Mouse (Mus musculus) CH12.LX (cell line): ENCODE measurements around the gene Tet1. TPM values are rescaled to one million over a fixed set of nuclear protein-coding genes. Genes with fewer than 3 reads are reported as not detected.

ENCODE experiments used
- DNase-seq: peaks from one replicate; pipeline ENCODE4 v3.0.0-alpha.2; 2013; ENCODE audit errors: extremely low read depth
- H3K27ac ChIP-seq: 2 replicates; pipeline ENCODE4 v1.5.1; 2012; ENCODE audit warnings: low read depth, mild to moderate bottlenecking, control low read depth, moderate library complexity; ENCODE audit not compliant: insufficient read depth
- H3K27me3 ChIP-seq: replicated peaks from 2 replicates; pipeline ENCODE3; 2012; ENCODE audit warnings: inconsistent platforms
- H3K36me3 ChIP-seq, 2 experiments: replicated peaks in 1 of 2; 2 replicates each; pipeline versions ENCODE3 to v1.6.1; 2012; ENCODE audit warnings: inconsistent platforms in 1 of 2, low read length in 1 of 2, mild to moderate bottlenecking in 1 of 2, mixed read lengths in 1 of 2, moderate library complexity in 1 of 2; ENCODE audit not compliant: control insufficient read depth in 1 of 2, insufficient read depth in 1 of 2
- H3K4me1 ChIP-seq, 2 experiments: 2 replicates each; pipeline ENCODE4 v1.6.1; 2012; ENCODE audit warnings: inconsistent platforms in 1 of 2, moderate library complexity in 1 of 2; ENCODE audit not compliant: insufficient read depth in 2 of 2, control insufficient read depth in 1 of 2
- H3K4me2 ChIP-seq: 2 replicates; pipeline ENCODE4 v1.6.1; 2012; ENCODE audit warnings: low read depth, mild to moderate bottlenecking, control low read depth; ENCODE audit not compliant: poor library complexity, insufficient read depth, severe bottlenecking
- H3K4me3 ChIP-seq, 3 experiments: fragments of 150-350 bp in 1 of 3; sonication (generic) in 1 of 3; replicated peaks in 1 of 3; 2 replicates each; pipeline versions ENCODE3 to v1.5.1; 2011 to 2012; ENCODE audit warnings: low read depth in 2 of 3, low read length in 2 of 3, mild to moderate bottlenecking in 2 of 3, moderate library complexity in 2 of 3, control low read depth in 1 of 3, improper control_type of control experiment in 1 of 3, inconsistent platforms in 1 of 3, mixed read lengths in 1 of 3; ENCODE audit not compliant: poor library complexity in 1 of 3
- H3K79me2 ChIP-seq: replicated peaks from 2 replicates; pipeline ENCODE4 v1.6.1; 2012; ENCODE audit warnings: mild to moderate bottlenecking, moderate library complexity; ENCODE audit not compliant: control insufficient read depth, poor library complexity, insufficient read depth, severe bottlenecking; ENCODE audit errors: extremely low read depth
- H3K9ac ChIP-seq: 2 replicates; pipeline ENCODE4 v1.6.1; 2012; ENCODE audit warnings: low read depth, mild to moderate bottlenecking, control low read depth, moderate library complexity; ENCODE audit not compliant: insufficient read depth
- H3K9me3 ChIP-seq: replicated peaks from 2 replicates; pipeline ENCODE3; 2012; ENCODE audit warnings: low read length, inconsistent platforms, mixed read lengths
- CHD1 ChIP-seq: IDR thresholded peaks from 2 replicates; pipeline ENCODE4 v1.6.1; 2012; ENCODE audit warnings: low read depth, low read length, improper control_type of control experiment, inconsistent platforms
- CTCF ChIP-seq, 2 experiments: IDR thresholded peaks in 1 of 2; conservative IDR thresholded peaks in 1 of 2; 2 replicates each; pipeline ENCODE4 v1.5.1; 2011 to 2012; ENCODE audit warnings: low read depth in 2 of 2, low read length in 2 of 2, improper control_type of control experiment in 1 of 2, inconsistent platforms in 1 of 2, mild to moderate bottlenecking in 1 of 2, moderate library complexity in 1 of 2
- ETS1 ChIP-seq: conservative IDR thresholded peaks from 2 replicates; pipeline ENCODE4 v1.6.1; 2012; ENCODE audit warnings: low read depth, mild to moderate bottlenecking, inconsistent platforms, low read length, improper control_type of control experiment, moderate library complexity
- GABPA ChIP-seq: IDR thresholded peaks from 2 replicates; pipeline ENCODE4 v1.6.1; 2012; ENCODE audit warnings: low read depth, low read length, improper control_type of control experiment, inconsistent platforms; ENCODE audit not compliant: insufficient replicate concordance
- HCFC1 ChIP-seq: IDR thresholded peaks from 2 replicates; pipeline ENCODE4 v1.6.1; 2012; ENCODE audit warnings: low read depth, mild to moderate bottlenecking, inconsistent platforms, low read length, improper control_type of control experiment
- MAX ChIP-seq: IDR thresholded peaks from 2 replicates; pipeline ENCODE4 v1.6.1; 2011; ENCODE audit warnings: low read length, improper control_type of control experiment
- MXI1 ChIP-seq: IDR thresholded peaks from 2 replicates; pipeline ENCODE4 v1.6.1; 2011; ENCODE audit warnings: mild to moderate bottlenecking, low read depth, low read length, improper control_type of control experiment
- NELFE ChIP-seq: IDR thresholded peaks from 2 replicates; pipeline ENCODE4 v1.6.1; 2011; ENCODE audit warnings: low read depth, low read length, improper control_type of control experiment
- POLR2A ChIP-seq: IDR thresholded peaks from 2 replicates; pipeline ENCODE4 v1.6.1; 2011; ENCODE audit warnings: low read depth, mild to moderate bottlenecking, improper control_type of control experiment, low read length
- POLR2AphosphoS2 ChIP-seq: IDR thresholded peaks from 2 replicates; pipeline ENCODE4 v1.6.1; 2011; ENCODE audit warnings: low read depth, low read length, improper control_type of control experiment
- RCOR1 ChIP-seq: conservative IDR thresholded peaks from 2 replicates; pipeline ENCODE4 v1.6.1; 2012; ENCODE audit warnings: low read depth, mild to moderate bottlenecking, inconsistent platforms, low read length, improper control_type of control experiment
- TBP ChIP-seq: conservative IDR thresholded peaks from 2 replicates; pipeline ENCODE4 v1.6.1; 2011; ENCODE audit warnings: low read depth, low read length, improper control_type of control experiment
- UBTF ChIP-seq: IDR thresholded peaks from 2 replicates; pipeline ENCODE4 v1.6.1; 2012; ENCODE audit warnings: low read depth, mild to moderate bottlenecking, inconsistent platforms, low read length, improper control_type of control experiment, moderate library complexity
- USF1 ChIP-seq: IDR thresholded peaks from 2 replicates; pipeline ENCODE4 v1.6.1; 2014; ENCODE audit warnings: low read depth, mild to moderate bottlenecking, inconsistent platforms, low read length, improper control_type of control experiment
- USF2 ChIP-seq: conservative IDR thresholded peaks from 2 replicates; pipeline ENCODE4 v1.6.1; 2011; ENCODE audit warnings: low read depth, low read length, improper control_type of control experiment
- ZC3H11A ChIP-seq: IDR thresholded peaks from 2 replicates; pipeline ENCODE4 v1.6.1; 2012; ENCODE audit warnings: low read depth, mild to moderate bottlenecking, inconsistent platforms, low read length, improper control_type of control experiment
- ZKSCAN1 ChIP-seq: IDR thresholded peaks from 2 replicates; pipeline ENCODE4 v1.6.1; 2012; ENCODE audit warnings: low read depth, inconsistent platforms, low read length, improper control_type of control experiment, borderline replicate concordance
- ZMIZ1 ChIP-seq: IDR thresholded peaks from 2 replicates; pipeline ENCODE4 v1.6.1; 2012; ENCODE audit warnings: low read depth, mild to moderate bottlenecking, inconsistent platforms, low read length, improper control_type of control experiment
- ZNF384 ChIP-seq: IDR thresholded peaks from 2 replicates; pipeline ENCODE4 v1.6.1; 2012; ENCODE audit warnings: low read depth, low read length, improper control_type of control experiment, inconsistent platforms
- dilution Hi-C: fragments of 300-500 bp; cut with MboI; formaldehyde crosslinking; loops from 2 replicates; pipeline ENCODE4 v1.14.3; 2020; ENCODE audit warnings: low sequenced_read_pairs; ENCODE audit not compliant: extremely low pct_unique_long_range_greater_than_20kb, extremely low pct_ligation_motif_present
- in situ Hi-C: fragments of 300-500 bp; cut with MboI; formaldehyde crosslinking; loops from 3 replicates; pipeline ENCODE4 v1.14.3; 2019; ENCODE audit warnings: low sequenced_read_pairs, low pct_ligation_motif_present, low pct_unique_long_range_greater_than_20kb, mixed read lengths
- polyA plus RNA-seq: library from polyadenylated mRNA; unstranded; fragments of >175 nt; gene quantifications from 2 replicates; pipeline ENCODE4 v1.2.1, GENCODE M21; 2012; ENCODE audit warnings: low read depth; ENCODE audit not compliant: insufficient read length
- total RNA-seq, 2 experiments: library from RNA; depleted of rRNA; stranded (reverse); fragments of 300-350 nt in 1 of 2; fragments of >200 nt in 1 of 2; gene quantifications; 2 replicates each; pipeline ENCODE4 v1.2.3; 2012 to 2014

Tet1 gene
- total and polyA plus RNA-seq, 3 experiments, result 0.23 to 0.55 (median 0.34) TPM

GRCm38 (mm10) chr10:62874828-62875227 lies 34.0 kb downstream of the Tet1 start:
- dilution Hi-C loops (no loop called here), in situ Hi-C loops (no loop called here)
- Histone ChIP-seq H3K27ac (no peak overlapping the region), H3K27me3 (no peaks in the 10 kb centered on the region), H3K9me3 (no peaks in the 10 kb centered on the region), H3K4me1 (peaks cover 6 to 37% of the 10 kb centered on the region in 2 experiments), H3K4me2 (no peak overlapping the region), H3K79me2 (no peaks in the 10 kb centered on the region), H3K36me3 (no peaks in the 10 kb centered on the region), H3K4me3 (no peak overlapping the region), H3K9ac (no peak overlapping the region)
- DNase-seq, result no peak
- TF ChIP-seq CTCF (conservative IDR thresholded peaks at IDR 0.05 in 1 of 2, IDR thresholded peaks at IDR 0.05 in 1 of 2; ENCODE audit: low read depth in 2 of 2, low read length in 2 of 2) (peak in 1 of 2 experiments; percentile 35; a peak in 2 of 4 replicates), GABPA (no peak)

- in situ Hi-C loops, result no loop called here
- H3K4me3 ChIP-seq, result no peak overlapping the region
- no peak for DNase-seq
- H3K4me1 ChIP-seq, result peaks cover 8 to 20% of the 10 kb centered on the region in 2 experiments; a peak in 3 of 4 replicates
- H3K36me3 ChIP-seq, result no peaks in the 10 kb centered on the region
- H3K9ac ChIP-seq, result no peak overlapping the region
- H3K27ac ChIP-seq, result no peak overlapping the region
- dilution Hi-C loops, result no loop called here
- peaks cover 2% of the 10 kb centered on the region for H3K9me3 ChIP-seq
- no peaks in the 10 kb centered on the region for H3K79me2 ChIP-seq
- H3K4me2 ChIP-seq, result no peak overlapping the region
- H3K27me3 ChIP-seq, result no peaks in the 10 kb centered on the region
- TF ChIP-seq POLR2A, result no peak
- no peak for TF ChIP-seq USF1
- TF ChIP-seq RCOR1, result no peak
- TF ChIP-seq POLR2AphosphoS2, result no peak
Measured at GRCm38 (mm10) chr10:62866035-62866791, 42.6 kb downstream of the Tet1 start.

- no peak overlapping the region for H3K4me2 ChIP-seq
- H3K9me3 ChIP-seq, result peaks cover 2% of the 10 kb centered on the region
- dilution Hi-C loops, result no loop called here
- H3K36me3 ChIP-seq, result no peaks in the 10 kb centered on the region
- H3K4me1 ChIP-seq, result peaks cover 8 to 20% of the 10 kb centered on the region in 2 experiments; a peak in 3 of 4 replicates
- in situ Hi-C loops, result no loop called here
- TF ChIP-seq USF1, result no peak
- no peak for TF ChIP-seq CHD1
- TF ChIP-seq GABPA, result no peak
- TF ChIP-seq ETS1, result no peak
- TF ChIP-seq TBP, result no peak
- TF ChIP-seq NELFE, result no peak
- TF ChIP-seq POLR2A, result no peak
- TF ChIP-seq ZC3H11A, result no peak
- TF ChIP-seq ZNF384, result no peak
- TF ChIP-seq MAX, result no peak
- no peak for TF ChIP-seq MXI1
- no peak for TF ChIP-seq ZMIZ1
- TF ChIP-seq HCFC1, result no peak
- no peak for TF ChIP-seq ZKSCAN1
- TF ChIP-seq UBTF, result no peak
- TF ChIP-seq USF2, result no peak
- no peak for DNase-seq
- H3K27me3 ChIP-seq, result no peaks in the 10 kb centered on the region
- H3K27ac ChIP-seq, result no peak overlapping the region
- no peaks in the 10 kb centered on the region for H3K79me2 ChIP-seq
- no peak overlapping the region for H3K4me3 ChIP-seq
- H3K9ac ChIP-seq, result no peak overlapping the region
Measured at GRCm38 (mm10) chr10:62865167-62866034, 43.4 kb downstream of the Tet1 start.
